Mouse (Mus musculus) liver, embryonic 16.5 days (tissue): ENCODE data around the gene Pdzd9. TPM values are rescaled to one million over a fixed set of nuclear protein-coding genes. Genes with fewer than 3 reads are reported as not detected.

Source experiments
- ATAC-seq: fragments of 200-750 bp; cut with Nextera tagmentation; 2 replicates; pipeline ENCODE4 v1.8.0; 2017; ENCODE audit warnings: low read depth, mild to moderate bottlenecking, moderate number of reproducible peaks, moderate library complexity
- H3K27ac ChIP-seq: fragments of 300-500 bp; sonication (generic); 2 replicates; pipeline ENCODE4 v1.5.1; 2014; ENCODE audit warnings: mild to moderate bottlenecking, low read length
- H3K27me3 ChIP-seq: fragments of 300-500 bp; sonication (generic); 2 replicates; pipeline ENCODE4 v1.6.1; 2014; ENCODE audit warnings: low read depth, low read length, mixed read lengths; ENCODE audit not compliant: control insufficient read depth, insufficient read depth
- H3K36me3 ChIP-seq: fragments of 300-500 bp; sonication (generic); 2 replicates; pipeline ENCODE4 v1.6.1; 2014; ENCODE audit warnings: mild to moderate bottlenecking; ENCODE audit not compliant: control insufficient read depth, insufficient read depth
- H3K4me1 ChIP-seq: fragments of 300-500 bp; sonication (generic); 2 replicates; pipeline ENCODE4 v1.6.1; 2014; ENCODE audit warnings: low read depth, low read length, mixed read lengths; ENCODE audit not compliant: control insufficient read depth
- H3K4me2 ChIP-seq: fragments of 300-500 bp; sonication (generic); 2 replicates; pipeline ENCODE4 v1.6.1; 2014; ENCODE audit warnings: low read depth, low read length, mixed read lengths
- H3K4me3 ChIP-seq: fragments of 300-500 bp; sonication (generic); 2 replicates; pipeline ENCODE4 v1.5.1; 2014; ENCODE audit warnings: low read depth, mild to moderate bottlenecking, low read length
- H3K9ac ChIP-seq: fragments of 300-500 bp; sonication (generic); 2 replicates; pipeline ENCODE4 v1.6.1; 2014; ENCODE audit warnings: low read depth, low read length
- H3K9me3 ChIP-seq: fragments of 300-500 bp; sonication (generic); replicated peaks from 2 replicates; pipeline ENCODE4 v1.6.1; 2016; ENCODE audit warnings: low read length; ENCODE audit not compliant: control insufficient read depth
- whole genome bisulfite sequencing: fragments of 180-500 bp; shearing (Covaris S2); extraction: QIAGEN DNeasy Blood & Tissue Kit; methylation state at CpG from one replicate; pipeline ENCODE4 v1.1.7; 2014; ENCODE audit not compliant: insufficient replicate concordance; 5-methylcytosine and 5-hydroxymethylcytosine counted together
- polyA plus RNA-seq: library from polyadenylated mRNA; unstranded; fragments of >200 nt; fragmentation: Nextera tagmentation; extraction: Ambion mirVana; gene quantifications from 2 replicates; pipeline ENCODE4 v1.2.1, GENCODE M21; 2015

The Pdzd9 gene
- polyA plus RNA-seq, 1 experiment from 2014 or later, result 0.13 TPM

- no peak for ATAC-seq
- H3K9ac ChIP-seq, result no peak overlapping the region
- no peak overlapping the region for H3K4me2 ChIP-seq
- peaks cover 8% of the 10 kb centered on the region for H3K4me1 ChIP-seq
- H3K27ac ChIP-seq, result no peak overlapping the region
- H3K9me3 ChIP-seq, result no peaks in the 10 kb centered on the region
- no peaks in the 10 kb centered on the region for H3K36me3 ChIP-seq
- 61% methylated on average over 6 of the region's 6 CpGs for WGBS
- H3K27me3 ChIP-seq, result no peaks in the 10 kb centered on the region
- no peak overlapping the region for H3K4me3 ChIP-seq
Observed at GRCm38 (mm10) chr7:120695196-120695595, 25.1 kb upstream of the Pdzd9 start.

GRCm38 (mm10) chr7:120693831-120694375, 23.8 kb upstream of the Pdzd9 start:
- 87% methylated on average over 5 of the region's 5 CpGs for WGBS
- H3K9me3 ChIP-seq, result no peaks in the 10 kb centered on the region
- H3K4me2 ChIP-seq, result no peak overlapping the region
- no peak for ATAC-seq
- H3K9ac ChIP-seq, result no peak overlapping the region
- peaks cover 8% of the 10 kb centered on the region for H3K4me1 ChIP-seq
- H3K36me3 ChIP-seq, result no peaks in the 10 kb centered on the region
- no peaks in the 10 kb centered on the region for H3K27me3 ChIP-seq
- no peak overlapping the region for H3K4me3 ChIP-seq
- H3K27ac ChIP-seq, result no peak overlapping the region

- Histone ChIP-seq H3K36me3 (no peaks in the 10 kb centered on the region), H3K9ac (no peak overlapping the region), H3K4me1 (peaks cover 4% of the 10 kb centered on the region; the same call in 1 of the 2 replicates), H3K4me2 (no peak overlapping the region), H3K27me3 (no peaks in the 10 kb centered on the region), H3K9me3 (no peaks in the 10 kb centered on the region), H3K4me3 (no peak overlapping the region), H3K27ac (no peak overlapping the region)
- WGBS, result 68% methylated on average over 4 of the region's 4 CpGs
- ATAC-seq, result no peak
Observed at GRCm38 (mm10) chr7:120690634-120691033, 20.5 kb upstream of the Pdzd9 start.

- no peaks in the 10 kb centered on the region for H3K27me3 ChIP-seq
- H3K36me3 ChIP-seq, result no peaks in the 10 kb centered on the region
- H3K27ac ChIP-seq, result no peak overlapping the region
- peaks cover 24% of the 10 kb centered on the region for H3K4me1 ChIP-seq
- ATAC-seq, result no peak
- H3K4me2 ChIP-seq, result no peak overlapping the region
- no peaks in the 10 kb centered on the region for H3K9me3 ChIP-seq
- 75% methylated on average over 6 of the region's 6 CpGs for WGBS
- no peak overlapping the region for H3K9ac ChIP-seq
- no peak overlapping the region for H3K4me3 ChIP-seq
Observed at GRCm38 (mm10) chr7:120685227-120685626, 15.1 kb upstream of the Pdzd9 start.

- peaks cover 26% of the 10 kb centered on the region for H3K4me1 ChIP-seq
- ATAC-seq, result no peak
Observed at GRCm38 (mm10) chr7:120684731-120685161, 14.6 kb upstream of the Pdzd9 start.

GRCm38 (mm10) chr7:120682002-120682401, 11.9 kb upstream of the Pdzd9 start:
- no peaks in the 10 kb centered on the region for H3K36me3 ChIP-seq
- 29% methylated on average over 4 of the region's 4 CpGs for WGBS
- no peak overlapping the region for H3K27ac ChIP-seq
- H3K27me3 ChIP-seq, result no peaks in the 10 kb centered on the region
- H3K9me3 ChIP-seq, result no peaks in the 10 kb centered on the region
- no peak for ATAC-seq
- no peak overlapping the region for H3K9ac ChIP-seq
- H3K4me1 ChIP-seq, result peaks cover 42% of the 10 kb centered on the region
- H3K4me2 ChIP-seq, result no peak overlapping the region
- H3K4me3 ChIP-seq, result no peak overlapping the region

More at GRCm38 (mm10) chr7:120684731-120685161, 14.6 kb upstream of the Pdzd9 start:
- no peaks in the 10 kb centered on the region for H3K9me3 ChIP-seq
- no peaks in the 10 kb centered on the region for H3K36me3 ChIP-seq
- no peak overlapping the region for H3K4me3 ChIP-seq
- H3K27ac ChIP-seq, result no peak overlapping the region
- 64% methylated on average over 2 of the region's 2 CpGs for WGBS
- no peak overlapping the region for H3K9ac ChIP-seq
- H3K4me2 ChIP-seq, result no peak overlapping the region
- H3K27me3 ChIP-seq, result no peaks in the 10 kb centered on the region

- H3K4me2 ChIP-seq, result peak overlapping the region; percentile 91
- peaks cover 48% of the 10 kb centered on the region for H3K4me1 ChIP-seq
- H3K9ac ChIP-seq, result 0 out of 2 replicates have a peak overlapping the region, but pooled peaks have one; percentile 13
- H3K4me3 ChIP-seq, result peak overlapping the region; percentile 88
- ATAC-seq, result no peak
- WGBS, result 15% methylated on average over 8 of the region's 8 CpGs
- no peaks in the 10 kb centered on the region for H3K9me3 ChIP-seq
- H3K27ac ChIP-seq, result no peak overlapping the region
- H3K27me3 ChIP-seq, result no peaks in the 10 kb centered on the region
- H3K36me3 ChIP-seq, result no peaks in the 10 kb centered on the region
Observed at GRCm38 (mm10) chr7:120679023-120679422, 8.9 kb upstream of the Pdzd9 start.

- H3K9ac ChIP-seq, result peak overlapping the region; percentile 83
- no peaks in the 10 kb centered on the region for H3K27me3 ChIP-seq
- no peaks in the 10 kb centered on the region for H3K9me3 ChIP-seq
- peak overlapping the region; percentile 88 for H3K4me3 ChIP-seq
- H3K4me2 ChIP-seq, result peak overlapping the region; percentile 91
- peak overlapping the region; percentile 77 for H3K27ac ChIP-seq
- peaks cover 48% of the 10 kb centered on the region for H3K4me1 ChIP-seq
- peak; percentile 68 for ATAC-seq
- 2% methylated on average over 41 of the region's 42 CpGs for WGBS
- H3K36me3 ChIP-seq, result no peaks in the 10 kb centered on the region
Observed at GRCm38 (mm10) chr7:120677764-120678531, 7.8 kb upstream of the Pdzd9 start.

- WGBS, result under 1% methylated on average over 26 of the region's 44 CpGs
- H3K4me1 ChIP-seq, result peaks cover 43% of the 10 kb centered on the region
Observed at GRCm38 (mm10) chr7:120677001-120677643, 7.0 kb upstream of the Pdzd9 start, which contains the start of gene Mosmo. TSS of gene Mosmo (plus strand) at chr7:120677618.

More at GRCm38 (mm10) chr7:120677001-120677643, 7.0 kb upstream of the Pdzd9 start, which contains the start of gene Mosmo:
- peak; percentile 93 for ATAC-seq
- Histone ChIP-seq H3K9me3 (no peaks in the 10 kb centered on the region), H3K4me2 (peak within 1 kb of the TSS; percentile 91), H3K9ac (peak within 1 kb of the TSS; percentile 83), H3K27ac (peak within 1 kb of the TSS; percentile 77), H3K36me3 (no peaks in the 10 kb centered on the region), H3K4me3 (peak within 1 kb of the TSS; percentile 88), H3K27me3 (no peaks in the 10 kb centered on the region)
